Mouse (Mus musculus) E14TG2a.4 (cell line): ENCODE results near the gene Cd59b.

Experiments
- CTCF ChIP-seq: conservative IDR thresholded peaks from 2 replicates; pipeline ENCODE4 v1.5.1; 2014; ENCODE audit warnings: low read length
- NANOG ChIP-seq: IDR thresholded peaks from 2 replicates; pipeline ENCODE4 v1.6.1; 2014; ENCODE audit warnings: borderline replicate concordance, low read length, mixed read lengths
- POU5F1 ChIP-seq: IDR thresholded peaks from 2 replicates; pipeline ENCODE4 v1.6.1; 2014; ENCODE audit warnings: low read length, borderline replicate concordance

DNA sequence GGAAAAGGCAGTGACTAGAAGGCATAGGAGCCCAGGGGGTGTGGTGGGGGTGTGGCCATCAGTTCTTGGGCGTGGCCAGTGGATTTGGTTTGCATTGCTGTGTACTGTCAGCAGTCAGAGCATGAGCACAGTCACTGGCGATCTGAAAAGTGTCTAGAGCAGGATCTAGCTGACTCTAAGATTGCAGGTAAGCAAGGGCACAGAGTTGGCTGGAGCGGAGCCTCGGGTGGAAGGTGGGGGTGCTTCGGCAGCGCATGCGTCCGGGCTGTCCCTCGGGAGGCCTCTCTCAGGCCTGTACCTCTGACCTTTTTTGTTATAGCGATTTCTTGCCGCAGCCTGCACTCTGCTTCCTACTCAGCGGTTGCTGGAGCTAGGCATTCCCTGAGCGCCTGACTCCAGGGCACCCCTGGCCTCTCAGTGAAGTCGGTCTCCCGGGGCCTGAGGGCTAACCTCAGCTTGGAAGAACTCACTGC is 26.1 kb downstream of the Cd59b start, which contains the start of gene Cd59a:
- TF ChIP-seq CTCF (no peak), POU5F1 (no peak), NANOG (no peak)
